In the genomic region with DNA sequence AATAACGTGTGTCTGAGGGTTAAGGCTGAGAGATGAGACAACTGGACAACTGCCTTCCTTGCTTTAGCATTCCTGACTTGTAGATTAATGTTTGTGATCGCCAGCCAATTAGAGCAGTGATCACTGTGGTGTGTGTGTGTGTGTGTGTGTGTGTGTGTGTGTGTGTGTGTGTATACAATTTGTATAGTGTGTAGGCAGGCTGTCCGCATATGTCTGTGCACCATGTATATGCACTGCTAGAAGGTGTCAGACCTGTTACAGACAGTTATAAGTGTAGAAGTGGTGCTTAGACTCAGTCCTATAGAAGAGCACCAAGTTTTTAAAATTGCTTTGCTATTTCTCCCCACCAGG, we compare ENCODE assay signal across 22 mouse cellular contexts.
DNase-seq lines count a peak whose midpoint lies in the region; ATAC-seq and TF ChIP-seq lines count a peak whose summit lies in the region.
"Had no signal": no experiment of that assay in that cellular context is flagged by ENCODE, and none has a peak within 500 bp of the region (broad histone marks: within the 10 kb centered on the region; RNA-seq: fewer than 3 reads in every experiment).

No protein-coding gene starts in this region.

- TF ChIP-seq CTCF in heart, postnatal 0 days (IDR thresholded peaks at IDR 0.05; ENCODE audit: low read depth), result no peak

- no peak for DNase-seq in heart, embryonic 10.5 days (ENCODE audit: low spot score)
- no peak for DNase-seq in heart, postnatal 0 days (ENCODE audit: low spot score)
- no peak for DNase-seq in heart, adult 8-10 months (ENCODE audit: low spot score)
- DNase-seq in lung, postnatal 4 days, result no peak
- DNase-seq: adrenal gland, postnatal 25 days; cerebellum, adult 8-10 months; cerebellum, postnatal 10 days; cerebellum, postnatal 36 days; gastrocnemius, postnatal 10 days; gastrocnemius, postnatal 36 days; heart, postnatal 36 days had no signal

- no peak overlapping the region for H3K4me3 ChIP-seq in heart, embryonic 13.5 days
- H3K4me3 ChIP-seq in heart, embryonic 10.5 days, result no peak overlapping the region
- no peak overlapping the region for H3K4me3 ChIP-seq in heart, postnatal 0 days (ENCODE audit: low read depth, low read length)
- no peak overlapping the region for H3K4me3 ChIP-seq in lung, embryonic 15.5 days
- no peak overlapping the region for H3K4me3 ChIP-seq in midbrain, embryonic 13.5 days (replicated peaks)
- H3K4me3 ChIP-seq: forebrain, embryonic 10.5 days; forebrain, embryonic 13.5 days; hindbrain, embryonic 10.5 days; hindbrain, embryonic 13.5 days had no signal

- 0 out of 2 replicates have a peak overlapping the region, but pooled peaks have one; percentile 5 for H3K27ac ChIP-seq in heart, embryonic 13.5 days (replicated peaks)
- no peak overlapping the region for H3K27ac ChIP-seq in heart, embryonic 10.5 days
- H3K27ac ChIP-seq in heart, postnatal 0 days (ENCODE audit: low read depth), result peak overlapping the region; percentile 34; the same call in 1 of the 2 replicates
- H3K27ac ChIP-seq in lung, embryonic 15.5 days, result peak overlapping the region; percentile 20
- H3K27ac ChIP-seq in midbrain, embryonic 13.5 days, result no peak overlapping the region
- H3K27ac ChIP-seq: forebrain, embryonic 10.5 days; forebrain, embryonic 13.5 days; hindbrain, embryonic 10.5 days; hindbrain, embryonic 13.5 days had no signal

- H3K4me2 ChIP-seq in heart, embryonic 13.5 days, result no peak overlapping the region
- 0 out of 2 replicates have a peak overlapping the region, but pooled peaks have one; percentile 33 for H3K4me2 ChIP-seq in heart, postnatal 0 days (ENCODE audit: low read depth, low read length)
- no peak overlapping the region for H3K4me2 ChIP-seq in lung, embryonic 15.5 days
- H3K4me2 ChIP-seq in midbrain, embryonic 13.5 days (replicated peaks), result no peak overlapping the region
- H3K4me2 ChIP-seq: forebrain, embryonic 13.5 days; heart, embryonic 11.5 days; hindbrain, embryonic 13.5 days had no signal

- WGBS in heart, embryonic 13.5 days, result 71% methylated on average over 3 of the region's 3 CpGs
- WGBS in heart, embryonic 10.5 days, result 84% methylated on average over 3 of the region's 3 CpGs
- WGBS in heart, postnatal 0 days, result 35% methylated on average over 3 of the region's 3 CpGs
- WGBS in lung, embryonic 15.5 days, result 41% methylated on average over 3 of the region's 3 CpGs
- WGBS in midbrain, embryonic 13.5 days, result 93% methylated on average over 3 of the region's 3 CpGs

- H3K9me3 ChIP-seq in heart, embryonic 13.5 days, result no peaks in the 10 kb centered on the region
- H3K9me3 ChIP-seq in heart, embryonic 10.5 days, result no peaks in the 10 kb centered on the region
- H3K9me3 ChIP-seq in heart, postnatal 0 days (replicated peaks; ENCODE audit: control insufficient read depth, low read length), result no peaks in the 10 kb centered on the region
- H3K9me3 ChIP-seq in lung, embryonic 15.5 days, result no peaks in the 10 kb centered on the region
- no peaks in the 10 kb centered on the region for H3K9me3 ChIP-seq in midbrain, embryonic 13.5 days
- H3K9me3 ChIP-seq: forebrain, embryonic 10.5 days; forebrain, embryonic 13.5 days; hindbrain, embryonic 10.5 days; hindbrain, embryonic 13.5 days had no signal

- no peak overlapping the region for H3K9ac ChIP-seq in heart, embryonic 13.5 days
- H3K9ac ChIP-seq in heart, postnatal 0 days (replicated peaks; ENCODE audit: low read depth, low read length), result no peak overlapping the region
- H3K9ac ChIP-seq in lung, embryonic 15.5 days, result no peak overlapping the region
- H3K9ac ChIP-seq in midbrain, embryonic 13.5 days (replicated peaks), result no peak overlapping the region
- H3K9ac ChIP-seq: forebrain, embryonic 13.5 days; hindbrain, embryonic 13.5 days had no signal

- H3K27me3 ChIP-seq in heart, embryonic 13.5 days (replicated peaks), result no peaks in the 10 kb centered on the region
- H3K27me3 ChIP-seq in heart, embryonic 10.5 days (ENCODE audit: insufficient read depth, poor library complexity, severe bottlenecking), result no peaks in the 10 kb centered on the region
- H3K27me3 ChIP-seq in heart, postnatal 0 days (ENCODE audit: control insufficient read depth, insufficient read depth, low read length), result no peaks in the 10 kb centered on the region
- no peaks in the 10 kb centered on the region for H3K27me3 ChIP-seq in lung, embryonic 15.5 days
- H3K27me3 ChIP-seq in midbrain, embryonic 13.5 days, result peaks cover 44% of the 10 kb centered on the region
- H3K27me3 ChIP-seq: forebrain, embryonic 13.5 days; hindbrain, embryonic 13.5 days had no signal

- H3K36me3 ChIP-seq in heart, embryonic 13.5 days, result peaks cover 69% of the 10 kb centered on the region
- H3K36me3 ChIP-seq in heart, embryonic 10.5 days, result peaks cover 53% of the 10 kb centered on the region
- peaks cover 50% of the 10 kb centered on the region for H3K36me3 ChIP-seq in heart, postnatal 0 days (replicated peaks; ENCODE audit: control insufficient read depth, insufficient read depth, low read length)
- peaks cover 38% of the 10 kb centered on the region for H3K36me3 ChIP-seq in lung, embryonic 15.5 days
- peaks cover 37% of the 10 kb centered on the region for H3K36me3 ChIP-seq in midbrain, embryonic 13.5 days

- TF ChIP-seq EP300 in heart, postnatal 0 days (IDR thresholded peaks at IDR 0.05; ENCODE audit: low read depth), result no peak

- H3K4me1 ChIP-seq in heart, embryonic 13.5 days, result peaks cover 25% of the 10 kb centered on the region
- H3K4me1 ChIP-seq in heart, embryonic 10.5 days, result no peaks in the 10 kb centered on the region
- H3K4me1 ChIP-seq in heart, postnatal 0 days (ENCODE audit: control insufficient read depth, insufficient read depth), result peaks cover 18% of the 10 kb centered on the region
- peaks cover 18% of the 10 kb centered on the region; the same call in 1 of the 2 replicates for H3K4me1 ChIP-seq in lung, embryonic 15.5 days
- peaks cover 19% of the 10 kb centered on the region for H3K4me1 ChIP-seq in midbrain, embryonic 13.5 days (replicated peaks)
- H3K4me1 ChIP-seq: forebrain, embryonic 10.5 days had no signal

- ATAC-seq in heart, embryonic 13.5 days (ENCODE audit: extremely low read depth, insufficient number of reproducible peaks, low FRiP score, low TSS enrichment), result no peak
- peak; percentile 36; the same call in 1 of the 2 replicates for ATAC-seq in heart, postnatal 0 days (ENCODE audit: insufficient read depth, low read depth)
- ATAC-seq in lung, embryonic 15.5 days (ENCODE audit: borderline replicate concordance, extremely low read depth, low FRiP score, low TSS enrichment), result peak; percentile 92
- ATAC-seq in midbrain, embryonic 13.5 days, result no peak
- ATAC-seq: activated CD4-positive, CD25-positive, alpha-beta regulatory T cell, adult 4 months; forebrain, embryonic 13.5 days; forebrain, embryonic 16.5 days; hindbrain, embryonic 16.5 days had no signal

Comparison
In these comparisons a context has a peak if more than half of its experiments do, and no peak if none do; other contexts are left out.
1. ATAC-seq: peak in heart, postnatal 0 days (single experiment) and lung, embryonic 15.5 days (single experiment); none in heart, embryonic 13.5 days (single experiment) and midbrain, embryonic 13.5 days (single experiment).
2. H3K27ac ChIP-seq: peak in heart, embryonic 13.5 days (single experiment), heart, postnatal 0 days (single experiment) and lung, embryonic 15.5 days (single experiment); none in heart, embryonic 10.5 days (single experiment) and midbrain, embryonic 13.5 days (single experiment).